Mouse (Mus musculus): ENCODE results near the gene Cpne5.

DNA sequence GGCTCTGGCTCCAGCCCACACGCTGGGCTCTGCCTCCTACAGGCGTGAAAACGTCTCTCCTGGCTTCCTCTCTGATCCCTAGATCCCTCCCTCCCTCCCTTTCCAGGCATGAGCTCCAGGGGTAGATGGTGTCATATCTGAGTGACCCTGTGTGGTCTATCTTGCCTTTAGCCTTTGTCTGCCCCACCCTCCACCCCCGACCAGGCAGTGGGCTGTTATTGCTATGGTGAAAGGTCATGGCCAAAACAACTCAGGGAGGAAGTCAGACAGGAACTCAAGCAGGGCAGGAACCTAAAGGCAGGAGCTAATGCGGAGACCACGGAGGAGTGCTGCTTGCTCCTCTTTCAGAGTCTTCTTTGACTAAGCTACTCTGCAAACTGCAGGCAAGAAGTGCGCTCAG lies 26.1 kb downstream of the Cpne5 start:
- TF ChIP-seq POLR2A (IDR thresholded peaks at IDR 0.05; ENCODE audit: insufficient read depth, low read depth, low read length) (no peak), CTCF (IDR thresholded peaks at IDR 0.05; ENCODE audit: insufficient read depth, low read depth, low read length) (no peak)

Data from olfactory bulb, adult 2 months (tissue).